Mouse (Mus musculus): Measurements from ENCODE around the gene Cd44. TPM values are rescaled to one million over a fixed set of nuclear protein-coding genes. Genes with fewer than 3 reads are reported as not detected.
A peak's percentile ranks its signal among the peaks of the same experiment; 100 is the strongest.

The Cd44 gene
- 1 to 10 TPM; 6.1 to 6.5 TPM for total RNA-seq (2021)
- long read RNA-seq, experiment 1, partial matches to known transcripts: 0 of 3 reads
- long read RNA-seq, experiment 1, other reads (novel, unspliced or antisense): 2 of 3 reads
- long read RNA-seq, experiment 2, partial matches to known transcripts: 1 of 4 reads
- long read RNA-seq, experiment 2, other reads (novel, unspliced or antisense): 0 of 4 reads

DNA sequence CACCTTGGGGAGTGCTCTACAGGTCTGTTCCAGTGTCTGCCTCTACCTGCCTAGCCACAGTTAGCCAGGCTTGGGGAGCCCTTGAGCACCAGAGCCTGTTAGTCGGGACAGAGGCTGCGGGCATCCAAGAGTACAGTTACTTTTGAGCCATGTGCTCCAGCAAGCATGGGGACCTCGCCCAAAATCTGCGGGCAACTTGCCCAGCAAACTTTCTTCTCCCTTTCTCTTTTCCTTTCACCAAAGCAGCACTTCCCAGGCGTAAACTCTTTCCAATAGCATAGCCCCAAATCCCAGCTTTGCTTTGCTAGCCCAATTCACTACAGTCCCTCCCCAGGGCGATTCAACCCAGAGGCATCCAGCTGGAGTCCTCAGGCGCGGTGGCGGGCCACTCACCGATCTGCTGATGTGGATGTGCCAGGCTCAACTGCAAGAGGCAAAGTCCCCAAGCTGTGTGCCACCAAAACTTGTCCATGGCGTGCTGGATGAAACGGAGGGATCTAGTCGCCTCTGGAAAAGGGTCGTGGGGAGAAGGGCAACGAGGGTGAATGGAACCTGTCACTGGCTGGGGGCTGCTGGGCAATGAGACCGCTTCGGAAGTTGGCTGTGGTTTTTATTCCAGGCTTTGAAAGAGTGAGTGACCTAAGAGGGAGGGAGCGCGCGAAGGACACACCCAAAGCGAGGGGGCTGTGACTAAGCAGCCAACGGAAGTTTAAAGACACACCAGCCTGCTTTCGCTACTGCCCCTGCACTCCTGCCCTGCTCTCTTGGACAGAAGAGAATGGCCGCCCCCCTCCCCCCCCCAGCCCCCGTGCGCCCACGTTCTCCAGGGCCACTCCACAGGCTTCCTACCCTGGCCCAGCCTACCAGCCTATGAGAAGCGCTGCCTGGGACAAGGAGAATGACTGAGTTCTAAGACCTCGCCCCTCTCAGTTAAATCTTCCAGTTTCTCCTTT is at the start of gene Cd44:
TSS of gene Cd44 (minus strand) at position 791 of the 953 bp plus-strand sequence.
- peak; percentile 69 for DNase-seq

DNA sequence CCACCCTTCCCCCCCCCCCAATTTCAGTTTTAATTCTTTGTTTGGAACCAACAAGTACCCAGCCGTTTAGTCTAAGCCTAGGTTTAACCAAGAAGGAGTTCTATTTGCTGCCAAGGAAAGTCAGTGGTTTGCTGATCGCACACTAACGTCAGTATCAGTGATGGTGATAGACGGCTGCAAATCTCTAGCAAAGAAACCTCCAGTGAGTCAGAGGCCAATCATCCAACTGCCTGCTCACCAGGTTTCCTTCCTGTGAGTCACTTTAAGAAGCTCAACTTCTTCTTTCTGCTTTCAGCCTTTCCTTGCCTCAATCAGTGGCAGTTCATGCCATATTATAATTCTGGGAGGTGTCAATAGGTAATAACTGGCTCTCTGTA is 47.0 kb upstream of the Cd44 start:
- DNase-seq: no peak

DNA sequence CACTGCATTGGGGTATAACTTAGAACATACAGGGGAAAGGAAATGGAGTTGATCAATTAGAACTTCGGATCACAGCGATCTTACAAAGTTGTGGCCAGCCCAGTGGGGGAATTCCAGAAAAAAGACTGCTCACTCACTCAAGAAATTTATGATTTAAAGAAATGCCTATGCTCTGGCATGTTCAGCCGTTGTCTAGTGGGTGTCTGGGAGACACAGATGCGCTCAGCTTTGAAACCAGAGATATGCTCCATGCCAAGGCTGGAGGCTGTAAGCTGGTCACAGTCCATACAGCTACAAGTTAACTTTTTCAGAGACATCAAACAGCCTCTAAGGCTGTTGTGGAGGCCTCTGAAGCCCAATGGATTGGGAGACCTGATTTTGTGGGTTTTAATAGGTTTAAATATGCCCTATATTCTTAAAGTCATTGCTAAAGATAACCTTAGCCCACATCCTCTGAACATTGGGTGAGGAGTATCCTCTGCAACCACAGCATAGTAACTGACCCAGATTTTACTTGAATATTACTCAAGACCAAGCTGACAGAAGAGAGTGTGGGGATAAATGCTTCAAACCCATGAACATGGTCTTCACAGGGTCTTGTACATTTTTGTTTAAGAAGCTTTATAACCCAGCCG is 46.5 kb upstream of the Cd44 start:
- DNase-seq: no peak

DNA sequence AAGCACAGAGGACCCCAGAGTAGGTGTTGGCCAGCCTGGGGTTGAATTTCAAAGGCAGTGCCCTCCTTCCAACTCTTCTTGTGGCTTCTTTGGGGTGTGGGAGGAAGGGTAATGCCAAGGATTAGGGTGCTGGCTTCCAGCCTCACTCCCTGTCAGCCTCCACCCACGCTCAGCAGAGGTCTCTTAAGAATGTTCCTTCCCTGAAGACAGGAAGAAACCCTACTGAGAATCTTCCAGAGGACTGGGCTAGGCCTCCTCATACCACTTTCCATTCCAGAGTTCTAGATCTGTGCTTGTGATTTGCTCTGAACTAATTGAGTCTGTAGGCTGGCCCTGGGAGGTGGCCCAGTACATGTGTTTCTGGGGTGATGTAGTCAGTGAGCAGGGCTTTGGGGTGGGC is 43.6 kb upstream of the Cd44 start:
- no peak for DNase-seq

DNA sequence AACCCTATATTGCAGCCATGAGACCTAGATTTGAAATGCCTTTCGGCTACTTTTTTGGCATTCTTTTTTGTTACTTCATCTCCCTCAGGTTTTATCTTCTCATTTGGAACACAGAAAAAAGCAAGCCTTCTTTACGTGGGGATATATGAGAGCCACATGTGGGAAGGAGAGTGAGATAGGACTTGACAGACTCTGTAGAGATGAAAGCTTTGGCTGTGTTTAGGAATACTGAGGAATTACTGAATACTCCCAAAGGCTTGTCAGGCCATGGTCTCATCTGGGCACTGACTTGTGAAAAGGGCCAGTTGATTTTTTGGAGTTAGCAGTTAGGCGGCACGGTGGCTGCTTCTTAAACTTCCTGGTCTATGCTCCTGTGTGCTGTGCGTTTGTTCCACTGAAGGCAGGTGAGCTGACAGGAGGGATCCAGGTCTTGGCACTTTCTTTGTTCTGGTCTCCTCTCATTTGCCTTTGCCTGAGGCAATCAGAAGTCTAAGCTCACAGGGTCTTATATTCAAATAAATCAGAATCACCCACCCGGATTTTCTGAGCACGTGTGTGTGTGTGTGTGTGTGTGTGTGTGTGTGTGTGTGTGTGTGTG is 43.0 kb upstream of the Cd44 start:
- no peak for DNase-seq

DNA sequence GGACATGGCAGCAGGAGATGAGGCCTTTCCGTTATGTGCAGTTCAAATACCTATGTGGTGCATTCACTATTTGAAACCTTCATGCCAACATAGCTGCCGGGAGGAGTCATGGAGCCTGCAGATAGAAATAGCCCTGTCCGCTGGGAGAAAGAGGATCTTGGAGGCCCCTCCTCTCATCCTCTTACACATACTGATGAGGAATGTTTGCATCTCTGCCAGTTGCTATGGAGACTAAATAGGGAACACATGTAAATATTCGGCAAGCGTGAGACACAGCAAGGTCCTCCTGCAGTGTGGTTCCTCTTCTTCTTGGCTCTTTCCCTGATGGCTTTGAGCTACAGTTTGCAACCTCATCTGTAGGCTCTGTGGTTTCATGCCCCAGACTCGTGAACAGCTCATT is 42.5 kb upstream of the Cd44 start:
- DNase-seq: peak; percentile 16

DNA sequence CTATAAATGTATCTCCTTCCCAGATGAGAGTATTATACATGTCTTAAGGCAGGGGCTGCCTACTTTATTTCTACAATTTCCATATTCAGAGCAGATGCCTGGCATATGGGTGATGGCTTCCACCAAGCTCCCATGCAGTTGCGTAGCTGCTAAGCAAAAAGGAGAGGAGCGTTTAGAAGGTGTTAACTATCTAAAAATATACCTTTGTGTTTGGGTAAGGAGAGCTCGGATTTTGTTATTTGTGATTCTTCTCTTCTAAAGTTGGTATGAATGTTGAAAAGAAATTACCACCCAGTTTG is 41.3 kb upstream of the Cd44 start:
- no peak for DNase-seq

DNA sequence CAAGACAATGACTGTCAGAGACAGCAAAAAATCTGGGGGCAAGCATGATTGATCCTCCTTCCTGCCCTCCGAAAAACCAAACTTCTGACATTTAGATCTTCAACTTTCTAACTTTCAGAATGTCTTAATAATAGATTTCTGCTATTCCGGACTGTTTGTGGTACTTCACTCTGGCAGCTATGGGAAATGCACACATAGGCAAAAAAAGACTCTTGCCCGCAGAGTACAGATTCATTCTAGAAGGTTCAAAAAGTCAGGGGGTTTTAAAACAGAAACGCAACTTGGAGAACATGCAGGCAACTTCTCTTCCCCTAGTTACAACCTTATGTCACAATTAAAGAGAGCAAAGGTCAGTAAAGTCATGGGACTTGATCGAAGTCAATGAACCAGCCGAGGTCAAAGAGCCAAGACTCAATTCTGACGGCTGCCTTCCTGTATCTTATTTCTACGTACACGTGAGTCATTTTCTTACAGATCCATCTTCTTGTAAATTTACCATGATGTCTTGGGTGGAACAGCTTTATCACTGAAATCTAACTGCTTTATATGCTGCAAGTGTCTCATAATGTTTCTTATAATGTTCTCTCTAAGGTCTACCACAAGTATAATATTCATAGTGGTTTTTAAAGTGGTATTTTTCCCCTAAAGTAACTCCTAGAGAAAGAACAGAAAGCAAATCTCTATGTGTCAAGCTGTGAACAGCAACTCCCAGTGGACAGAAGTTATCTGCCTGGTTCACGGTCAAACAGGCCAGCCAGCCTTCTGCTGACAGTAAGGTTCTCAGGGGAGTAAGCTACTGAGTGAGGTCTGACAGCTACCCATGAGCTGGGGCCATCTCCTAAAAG is 40.7 kb upstream of the Cd44 start:
- DNase-seq: no peak

DNA sequence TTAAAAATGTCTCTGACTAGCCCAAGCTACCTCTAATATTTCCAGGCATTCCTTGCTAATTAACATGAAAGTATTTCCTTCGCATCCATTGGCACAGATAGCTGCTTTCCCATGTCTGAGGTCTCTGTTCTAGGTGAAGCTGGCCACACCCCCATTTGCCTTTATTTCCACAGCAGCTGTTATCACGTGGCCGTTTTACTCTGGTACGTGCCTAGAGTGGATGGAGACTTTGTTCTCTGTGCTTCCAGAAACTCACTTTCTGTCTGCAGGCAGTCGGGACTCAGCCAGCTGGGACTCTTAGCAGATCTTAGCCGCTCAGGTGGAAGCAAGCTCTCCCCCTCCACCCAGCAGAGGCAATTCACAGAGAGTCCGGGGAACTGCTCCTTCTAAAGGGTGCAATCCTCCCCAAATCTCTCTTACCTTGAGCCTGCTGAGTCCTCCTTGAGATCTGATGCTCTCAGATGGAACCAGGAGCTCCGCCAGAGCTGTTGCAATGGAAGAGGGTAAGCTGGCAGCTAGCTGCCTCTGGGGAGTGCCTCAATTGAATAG is 39.4 kb upstream of the Cd44 start:
- no peak for DNase-seq

DNA sequence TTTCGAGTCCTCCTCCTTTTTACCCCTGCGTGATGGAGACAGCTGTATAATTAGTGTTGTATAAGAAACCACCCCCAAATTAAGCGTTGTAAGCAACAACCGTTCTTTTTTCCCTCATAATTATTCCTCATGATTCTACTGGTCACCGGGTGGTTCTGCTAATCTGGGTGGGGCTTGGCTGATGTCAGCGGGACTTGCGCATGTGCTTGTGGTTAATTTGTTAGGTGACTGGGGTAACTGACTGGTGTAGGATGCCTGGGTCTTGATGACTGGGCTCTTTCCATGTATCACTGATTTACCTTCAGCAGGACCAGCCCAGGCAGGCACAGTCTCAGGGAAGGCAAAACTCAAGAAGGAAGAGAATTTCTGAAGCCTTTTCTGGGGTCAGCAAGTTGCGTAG is 38.7 kb upstream of the Cd44 start:
- no peak for DNase-seq

DNA sequence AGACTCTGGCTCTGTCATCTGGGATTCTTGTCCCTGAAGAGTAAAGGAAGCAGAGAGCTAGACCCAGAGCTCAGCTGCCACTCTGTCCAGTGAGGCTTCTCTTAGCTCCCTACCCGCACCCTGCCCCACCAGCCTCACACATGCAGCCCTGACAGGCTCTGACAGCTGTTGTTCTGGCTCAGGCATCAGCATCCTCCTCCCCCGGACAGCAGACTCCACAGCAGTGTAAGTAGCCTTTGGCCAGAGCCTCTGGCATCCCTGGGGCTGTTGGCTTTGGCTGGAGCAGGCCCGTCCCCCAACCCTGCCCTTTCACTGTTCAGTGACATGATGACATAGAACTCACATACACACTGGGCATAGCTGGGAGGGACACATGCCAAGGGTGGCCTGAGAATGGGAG is 35.4 kb upstream of the Cd44 start:
- DNase-seq: peak; percentile 64

DNA sequence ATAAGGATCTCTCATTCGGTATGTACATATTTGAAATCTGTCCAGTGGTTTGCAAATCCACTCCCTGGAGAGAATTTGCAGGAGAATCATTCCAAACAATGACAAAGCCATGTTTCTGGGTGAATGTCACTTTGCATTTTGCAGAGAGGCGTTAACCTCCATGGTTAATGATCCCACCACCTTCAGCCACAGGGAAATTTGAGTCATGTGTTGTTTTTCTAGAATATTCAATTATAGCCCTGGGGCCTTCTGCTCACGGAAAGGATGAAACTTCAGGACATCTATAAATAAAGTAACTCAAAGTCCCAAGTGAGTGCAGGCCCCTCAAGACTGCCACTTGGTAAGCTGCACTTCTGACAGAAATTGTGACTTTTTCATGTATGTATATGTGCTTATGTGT is 33.4 kb upstream of the Cd44 start:
- no peak for DNase-seq

DNA sequence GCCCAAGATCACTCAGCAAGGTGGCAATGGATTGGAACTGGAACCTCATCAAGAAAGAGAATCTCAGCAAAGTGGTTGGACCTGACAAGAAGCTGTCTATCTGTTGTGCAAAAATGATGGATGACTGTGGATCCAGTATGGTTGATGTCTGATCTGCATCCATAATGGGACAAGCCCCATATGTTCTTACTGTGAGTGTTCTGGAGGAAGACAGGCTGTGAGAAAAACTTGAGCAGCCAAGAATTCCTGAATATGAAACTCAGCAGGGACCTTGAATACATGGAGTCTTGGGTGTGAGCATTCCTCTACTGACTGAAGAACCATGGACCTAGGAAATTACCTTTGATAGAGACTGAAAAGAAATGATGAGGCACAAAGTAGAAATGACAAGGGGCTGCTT is 32.3 kb upstream of the Cd44 start:
- DNase-seq: no peak

DNA sequence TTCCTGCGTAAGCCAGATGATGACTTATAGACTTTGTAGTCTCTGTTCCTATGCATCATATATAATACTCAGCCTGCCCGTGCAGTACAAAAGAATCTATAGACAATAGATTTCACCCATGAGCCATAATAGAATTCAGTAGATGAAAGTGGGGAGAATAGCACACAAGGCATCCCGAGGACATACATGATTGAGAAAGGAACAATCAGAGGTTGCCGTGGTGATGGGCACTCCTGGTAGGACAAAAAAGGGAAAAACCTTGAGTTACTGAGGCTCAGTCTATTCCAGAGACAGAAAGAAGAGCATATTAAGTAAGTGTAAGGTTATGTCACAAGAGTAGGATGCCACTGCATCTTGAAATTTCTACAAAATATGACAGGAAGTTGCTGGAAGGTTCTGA is 31.7 kb upstream of the Cd44 start:
- no peak for DNase-seq

DNA sequence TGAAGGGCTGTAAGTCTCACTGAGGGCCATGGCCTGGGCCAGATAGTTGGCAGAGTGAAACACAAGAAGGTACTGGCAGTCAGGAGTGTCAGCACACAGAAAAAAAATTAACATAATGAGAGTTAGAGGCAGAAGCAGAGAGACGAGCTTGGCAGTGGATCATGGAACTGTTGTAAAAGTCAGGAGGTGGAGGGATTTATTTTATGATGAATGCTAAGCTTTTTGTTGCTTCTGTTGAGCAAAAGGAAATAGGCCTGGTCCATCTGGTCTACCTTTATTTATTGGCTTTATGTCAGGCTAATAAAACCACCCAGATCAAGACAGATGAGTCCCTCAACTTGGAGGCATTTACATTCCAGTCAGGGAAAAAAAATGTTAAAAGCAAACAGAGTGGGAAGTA is 31.2 kb upstream of the Cd44 start:
- DNase-seq: no peak

DNA sequence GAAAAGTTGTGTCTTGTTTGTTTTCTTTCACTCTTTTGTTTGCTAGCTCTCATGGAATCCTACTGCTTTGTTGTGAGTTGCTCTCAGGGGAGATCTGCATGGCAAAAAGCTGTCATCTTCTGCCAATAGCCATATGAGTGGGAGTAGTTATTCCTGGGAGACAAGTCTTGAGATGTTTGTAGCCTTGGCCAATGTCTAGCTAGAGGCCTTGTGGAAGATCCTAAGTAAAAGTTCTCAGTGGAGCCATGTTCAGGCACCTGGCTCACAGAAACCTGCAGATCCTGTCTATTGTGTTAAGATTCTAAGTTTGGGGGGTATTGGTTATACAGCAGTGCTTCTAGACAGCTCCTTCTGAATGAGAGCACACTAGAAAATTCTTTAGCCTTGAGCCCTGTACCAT is 26.7 kb upstream of the Cd44 start:
- DNase-seq: no peak

DNA sequence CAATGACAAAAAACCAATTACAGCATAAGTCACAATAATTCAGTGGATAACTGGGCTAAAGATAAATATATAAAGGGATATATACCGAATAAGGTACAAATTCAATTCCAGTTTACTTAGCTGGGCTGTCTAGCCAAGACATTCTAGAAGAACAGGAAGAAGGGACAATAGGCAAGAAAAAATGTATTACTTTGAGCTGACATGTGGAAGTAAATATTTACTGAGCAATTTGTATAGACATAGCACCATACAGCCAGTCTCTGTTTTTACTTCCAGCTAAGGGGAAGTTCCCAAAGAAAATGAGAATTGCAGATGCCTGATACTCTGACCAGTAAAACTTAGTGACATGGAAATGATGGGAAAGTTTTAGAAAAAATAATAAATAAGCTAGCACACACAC is 23.0 kb upstream of the Cd44 start:
- no peak for DNase-seq

DNA sequence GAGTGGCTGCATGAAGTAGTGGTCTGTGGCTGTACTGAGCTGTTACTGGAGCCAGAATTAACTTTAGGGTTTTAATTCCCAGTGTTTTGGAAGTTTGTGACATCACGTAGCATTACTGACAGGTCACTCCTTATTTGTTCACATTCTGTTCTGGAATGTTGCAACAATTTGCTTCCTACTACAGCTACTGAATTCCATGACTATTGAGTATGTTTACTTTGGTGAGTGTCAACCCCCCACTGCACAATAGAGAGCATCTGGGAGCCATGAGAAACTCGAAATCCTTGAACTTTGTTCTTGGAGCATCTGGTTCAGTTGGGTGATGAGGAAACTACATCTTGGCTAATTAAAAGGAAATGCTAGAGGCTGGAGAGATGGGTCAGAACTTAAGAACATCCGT is 22.2 kb upstream of the Cd44 start:
- no peak for DNase-seq

DNA sequence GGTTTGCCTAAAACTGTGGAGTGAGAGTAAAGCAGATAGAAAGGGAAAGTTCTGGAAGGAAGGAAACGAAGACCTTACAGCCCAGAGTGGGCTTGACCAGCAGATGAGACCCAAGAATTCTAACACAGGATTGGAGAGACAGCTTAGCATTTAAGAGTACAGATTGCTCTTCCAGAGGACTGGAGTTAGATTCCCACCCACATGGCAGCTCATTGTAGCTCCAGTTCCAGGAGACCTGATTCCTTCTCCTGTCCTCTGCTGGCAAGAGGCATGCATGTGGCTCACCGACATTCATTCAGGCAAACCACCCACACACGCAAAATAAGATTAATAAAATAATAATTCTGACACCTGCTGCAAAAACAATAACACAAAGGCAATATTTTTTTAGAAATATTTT is 20.6 kb upstream of the Cd44 start:
- DNase-seq: no peak

DNA sequence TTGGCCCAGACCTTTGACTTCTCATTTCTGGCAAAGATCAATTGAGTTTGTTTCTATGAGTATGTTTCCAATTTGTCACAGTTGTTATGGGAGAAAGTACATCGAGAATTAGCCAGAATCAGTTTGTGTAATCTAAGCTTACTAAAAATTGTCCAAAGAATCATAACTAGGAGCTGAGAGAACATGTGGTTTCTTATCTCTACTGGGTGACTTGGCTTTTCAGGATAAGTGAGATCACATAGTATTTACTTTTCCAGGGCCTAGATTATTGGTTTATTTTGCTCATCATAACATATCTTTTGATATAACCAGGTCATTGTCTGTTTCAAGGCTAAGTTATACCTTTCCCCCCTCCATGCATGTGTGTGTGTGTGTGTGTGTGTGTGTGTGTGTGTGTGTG is 16.8 kb upstream of the Cd44 start:
- DNase-seq: no peak

DNA sequence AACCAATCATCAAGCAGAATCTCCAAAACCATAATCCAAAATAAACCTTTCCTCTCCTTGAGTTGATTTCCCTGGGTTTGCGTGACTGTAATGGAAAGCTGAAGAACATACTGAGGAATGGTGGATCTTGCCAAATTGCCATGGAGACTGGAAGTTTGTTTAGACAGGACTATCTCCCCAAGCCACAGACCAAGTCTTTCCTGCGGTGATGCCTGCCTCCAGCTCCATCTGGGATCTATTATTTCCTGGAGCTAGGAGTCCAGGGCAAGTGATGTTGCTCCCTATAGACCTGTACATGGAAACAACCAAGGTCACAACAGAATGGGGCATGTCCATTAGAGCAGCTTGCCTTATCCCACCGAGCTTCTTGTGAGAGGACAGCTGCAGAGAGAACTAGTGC is 15.1 kb upstream of the Cd44 start:
- DNase-seq: no peak

DNA sequence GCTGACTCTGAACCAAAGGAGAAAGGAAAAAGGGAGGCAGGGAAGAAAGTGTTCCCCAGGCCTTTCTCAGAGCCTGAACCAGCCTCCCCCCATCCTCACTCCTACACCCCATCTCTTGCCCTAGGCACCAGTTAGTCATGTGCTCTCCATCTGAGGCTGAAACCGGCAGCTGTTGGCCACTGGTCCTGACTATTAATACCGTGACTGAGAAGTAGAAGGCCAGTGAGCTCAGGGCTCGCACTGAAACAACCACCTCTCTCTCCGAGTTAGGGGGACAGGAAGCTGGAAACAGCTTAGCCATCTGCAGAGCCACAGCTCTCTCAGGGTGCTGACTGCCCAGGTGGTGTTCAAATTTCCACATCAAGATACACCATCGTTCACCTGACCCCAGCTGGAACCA is 13.2 kb upstream of the Cd44 start:
- no peak for DNase-seq

Data from gastrocnemius, postnatal 25 days (tissue).